Mouse (Mus musculus): ENCODE measurements around the gene Slamf1.

DNA sequence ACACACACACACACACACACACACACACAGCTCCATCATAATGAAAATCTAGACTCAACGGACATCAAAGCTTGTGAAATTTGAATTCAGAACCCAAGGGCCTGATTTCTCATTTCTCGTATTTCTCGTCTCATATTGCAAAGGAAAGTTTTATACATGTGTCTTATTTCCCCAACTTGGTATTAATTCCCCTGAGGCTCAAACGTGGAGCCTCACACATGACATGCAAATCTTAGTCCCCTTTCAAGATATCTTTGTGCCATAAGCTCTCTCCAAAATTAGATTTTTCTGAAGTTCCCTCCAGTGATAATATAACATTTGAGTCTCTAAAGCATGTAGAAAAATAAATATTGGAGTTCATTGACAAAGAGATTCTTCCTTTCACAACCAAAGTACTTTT lies 81.8 kb downstream of the Slamf1 start:
- no peak for TF ChIP-seq CTCF (IDR thresholded peaks at IDR 0.05; ENCODE audit: extremely low read depth, insufficient read depth, insufficient read length, insufficient replicate concordance)
- TF ChIP-seq POLR2A (IDR thresholded peaks at IDR 0.05; ENCODE audit: low read depth, low read length), result no peak

Measured in spleen, adult 2 months (tissue).